Mouse (Mus musculus): Measurements from ENCODE around the gene Gprin1. TPM values are rescaled to one million over a fixed set of nuclear protein-coding genes. Genes with fewer than 3 reads are reported as not detected.

The Gprin1 gene
- total and polyA plus RNA-seq, 2 experiments from 2014 or later = 39.0 to 213 TPM

DNA sequence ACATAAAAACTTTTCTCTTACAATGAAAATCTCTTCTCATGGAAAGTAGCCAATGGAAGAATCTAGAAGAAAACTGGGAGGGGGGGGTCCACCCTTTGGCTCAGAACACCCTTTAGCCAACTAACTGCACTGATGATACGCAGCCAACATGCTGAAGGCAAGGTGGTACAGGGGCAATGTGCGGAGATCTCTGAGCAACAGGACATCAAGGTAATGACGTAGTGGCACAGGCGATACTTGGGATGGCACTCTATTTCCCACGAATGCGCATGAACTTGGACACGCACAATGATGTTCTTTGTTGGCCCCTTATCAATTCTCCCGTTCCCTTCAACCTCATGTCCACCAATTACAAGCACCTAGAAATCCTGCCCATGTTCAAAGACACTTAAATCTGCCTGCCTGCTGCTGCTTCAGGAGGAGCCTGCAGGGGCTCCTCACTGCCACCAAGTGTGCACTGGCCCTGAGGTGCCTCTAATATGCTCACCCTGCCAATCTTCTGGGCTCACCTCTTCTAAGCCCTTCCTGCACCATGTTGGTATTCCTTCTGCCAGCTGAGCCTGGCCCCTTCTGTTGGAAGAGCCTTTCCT, 59.4 kb downstream of the Gprin1 start:
- DNase-seq (no peak), ATAC-seq (no peak)
- no peak overlapping the region for H3K27ac ChIP-seq (ENCODE audit: low read depth, low read length)
- 92% methylated on average over 8 of the region's 8 CpGs for WGBS
- H3K27me3 ChIP-seq (ENCODE audit: insufficient read depth, low read length) = no peaks in the 10 kb centered on the region
- H3K9ac ChIP-seq = no peak overlapping the region
- H3K4me2 ChIP-seq (ENCODE audit: low read depth) = no peak overlapping the region
- peaks cover 20% of the 10 kb centered on the region for H3K4me1 ChIP-seq (ENCODE audit: insufficient read depth)
- H3K36me3 ChIP-seq (ENCODE audit: insufficient read depth) = no peaks in the 10 kb centered on the region; the same call in 1 of the 2 replicates
- no peaks in the 10 kb centered on the region for H3K9me3 ChIP-seq (ENCODE audit: low read length)
- no peak overlapping the region for H3K4me3 ChIP-seq (ENCODE audit: low read depth, low read length)
- no peak for TF ChIP-seq CTCF (IDR thresholded peaks at IDR 0.05; ENCODE audit: low read depth)

DNA sequence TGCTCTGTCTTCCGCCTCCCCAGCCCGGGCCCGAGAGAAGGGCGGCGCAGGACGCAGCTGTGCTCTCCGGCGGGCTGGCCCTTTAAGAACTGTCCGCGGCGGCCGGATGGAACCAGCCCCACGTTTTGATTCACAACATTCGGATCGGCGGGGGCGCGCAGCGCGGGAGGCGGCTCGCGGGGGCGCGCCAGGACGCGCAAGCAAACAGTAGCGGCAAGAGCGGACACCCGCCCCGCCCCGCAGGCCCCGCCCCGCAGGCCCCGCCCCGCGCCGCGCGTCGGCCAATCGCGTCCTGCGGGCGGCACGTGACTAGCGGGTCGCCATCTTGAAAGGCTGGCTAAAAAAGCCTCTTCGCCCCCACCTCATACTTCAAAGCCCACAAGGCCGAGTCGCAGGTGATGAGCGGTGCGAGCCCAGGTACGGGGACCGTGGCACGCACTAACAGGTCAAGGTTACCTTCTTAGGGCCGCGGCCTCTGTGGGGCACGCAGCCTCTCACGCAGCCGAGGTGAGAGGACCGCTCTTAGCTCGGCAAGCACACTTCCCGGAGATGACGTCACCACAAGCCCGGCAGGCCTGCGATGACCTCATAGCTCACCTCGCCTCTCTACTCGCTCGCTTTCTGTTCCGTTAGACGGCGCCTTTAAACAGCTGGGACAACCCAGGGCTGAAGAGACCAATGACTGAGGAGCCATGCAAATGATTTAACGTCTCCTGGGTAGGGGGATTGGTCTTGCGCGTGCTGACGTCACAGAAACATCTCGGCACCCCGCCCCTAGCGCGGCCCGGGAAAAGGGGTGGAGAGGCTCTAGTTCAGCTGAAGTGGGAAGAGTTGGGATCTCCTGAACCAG, 61.9 kb downstream of the Gprin1 start:
- 1% methylated on average over 78 of the region's 82 CpGs for WGBS
- no peaks in the 10 kb centered on the region for H3K9me3 ChIP-seq (ENCODE audit: low read length)
- H3K9ac ChIP-seq = peak overlapping the region; percentile 99
- H3K27ac ChIP-seq (ENCODE audit: low read depth, low read length) = peak overlapping the region; percentile 99
- peak overlapping the region; percentile 99 for H3K4me3 ChIP-seq (ENCODE audit: low read depth, low read length)
- no peaks in the 10 kb centered on the region for H3K27me3 ChIP-seq (ENCODE audit: insufficient read depth, low read length)
- peaks cover 14% of the 10 kb centered on the region for H3K36me3 ChIP-seq (ENCODE audit: insufficient read depth)
- peak overlapping the region; percentile 74 for H3K4me2 ChIP-seq (ENCODE audit: low read depth)
- peak; percentile 1; the same call in 1 of the 2 replicates for TF ChIP-seq CTCF (IDR thresholded peaks at IDR 0.05; ENCODE audit: low read depth)
- peaks cover 26% of the 10 kb centered on the region for H3K4me1 ChIP-seq (ENCODE audit: insufficient read depth)
- DNase-seq (peak; percentile 98), ATAC-seq (peak; percentile 93)

DNA sequence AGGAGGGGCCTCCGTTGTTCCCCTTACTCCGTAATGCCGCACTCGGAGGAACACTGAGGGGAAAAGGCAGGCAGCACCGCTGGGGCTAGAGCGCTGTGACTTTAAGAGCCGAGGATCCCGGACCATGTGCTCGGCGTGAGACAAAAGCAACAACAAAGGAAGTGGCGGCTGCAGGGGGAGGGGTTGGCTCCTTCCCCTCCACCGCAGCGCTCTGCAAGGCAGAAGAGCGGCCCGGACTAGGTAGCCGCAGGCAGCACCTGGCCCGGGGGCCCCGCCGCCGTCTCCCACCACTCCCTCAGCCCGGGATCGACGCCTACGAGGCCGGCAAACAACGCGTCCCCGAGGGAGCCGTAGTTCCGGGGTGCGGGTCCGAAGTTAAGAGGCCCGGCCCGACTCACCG, 62.6 kb downstream of the Gprin1 start:
- H3K4me3 ChIP-seq (ENCODE audit: low read depth, low read length) = peak overlapping the region; percentile 99
- H3K9me3 ChIP-seq (ENCODE audit: low read length) = no peaks in the 10 kb centered on the region
- H3K4me2 ChIP-seq (ENCODE audit: low read depth) = peak overlapping the region; percentile 74
- peak overlapping the region; percentile 99 for H3K9ac ChIP-seq
- TF ChIP-seq CTCF (IDR thresholded peaks at IDR 0.05; ENCODE audit: low read depth) = no peak
- 1% methylated on average over 35 of the region's 35 CpGs for WGBS
- DNase-seq (peak; percentile 87), ATAC-seq (peak; percentile 71)
- peak overlapping the region; percentile 99 for H3K27ac ChIP-seq (ENCODE audit: low read depth, low read length)
- H3K4me1 ChIP-seq (ENCODE audit: insufficient read depth) = peaks cover 19% of the 10 kb centered on the region
- peaks cover 21% of the 10 kb centered on the region for H3K36me3 ChIP-seq (ENCODE audit: insufficient read depth)
- H3K27me3 ChIP-seq (ENCODE audit: insufficient read depth, low read length) = no peaks in the 10 kb centered on the region

Other genes starting within 250 kb of the Gprin1 start
- gene Simc1, start 246.1 kb downstream of the Gprin1 start, total RNA-seq (2014; rRNA removed) = 21.2 and 21.7 TPM in 2 replicates
- gene Simc1, start 246.1 kb downstream of the Gprin1 start, polyA plus RNA-seq (2015; fragmentation: Nextera tagmentation; extraction: Ambion mirVana) = 7.4 and 9.1 TPM in 2 replicates
- gene 4833439L19Rik, start 184.4 kb downstream of the Gprin1 start, total RNA-seq (2014; rRNA removed) = 184 and 216 TPM in 2 replicates
- 235 and 263 TPM in 2 replicates for gene 4833439L19Rik, start 184.4 kb downstream of the Gprin1 start, polyA plus RNA-seq (2015; fragmentation: Nextera tagmentation; extraction: Ambion mirVana)
- 123 and 163 TPM in 2 replicates for gene Arl10, start 174.9 kb downstream of the Gprin1 start, total RNA-seq (2014; rRNA removed)
- 58.3 and 69.5 TPM in 2 replicates for gene Arl10, start 174.9 kb downstream of the Gprin1 start, polyA plus RNA-seq (2015; fragmentation: Nextera tagmentation; extraction: Ambion mirVana)
- 37.5 and 44.6 TPM in 2 replicates for gene Nop16, start 159.8 kb downstream of the Gprin1 start, total RNA-seq (2014; rRNA removed)
- gene Nop16, start 159.8 kb downstream of the Gprin1 start, polyA plus RNA-seq (2015; fragmentation: Nextera tagmentation; extraction: Ambion mirVana) = 58.0 and 64.6 TPM in 2 replicates
- 110 and 148 TPM in 2 replicates for gene Higd2a, start 159.7 kb downstream of the Gprin1 start, total RNA-seq (2014; rRNA removed)
- 326 and 343 TPM in 2 replicates for gene Higd2a, start 159.7 kb downstream of the Gprin1 start, polyA plus RNA-seq (2015; fragmentation: Nextera tagmentation; extraction: Ambion mirVana)
- gene Cltb, start 138.5 kb downstream of the Gprin1 start, total RNA-seq (2014; rRNA removed) = 224 and 233 TPM in 2 replicates
- 278 and 284 TPM in 2 replicates for gene Cltb, start 138.5 kb downstream of the Gprin1 start, polyA plus RNA-seq (2015; fragmentation: Nextera tagmentation; extraction: Ambion mirVana)
- gene Faf2, start 128.1 kb downstream of the Gprin1 start, total RNA-seq (2014; rRNA removed) = 54.5 and 60.5 TPM in 2 replicates
- 35.0 and 49.3 TPM in 2 replicates for gene Faf2, start 128.1 kb downstream of the Gprin1 start, polyA plus RNA-seq (2015; fragmentation: Nextera tagmentation; extraction: Ambion mirVana)
- gene Rnf44, start 56.0 kb downstream of the Gprin1 start, total RNA-seq (2014; rRNA removed) = 48.5 and 56.3 TPM in 2 replicates
- gene Rnf44, start 56.0 kb downstream of the Gprin1 start, polyA plus RNA-seq (2015; fragmentation: Nextera tagmentation; extraction: Ambion mirVana) = 42.0 and 50.8 TPM in 2 replicates
- 0.76 and 0.85 TPM in 2 replicates for gene Cdhr2, start 48.4 kb downstream of the Gprin1 start, total RNA-seq (2014; rRNA removed)
- 0.24 and 0.53 TPM in 2 replicates for gene Cdhr2, start 48.4 kb downstream of the Gprin1 start, polyA plus RNA-seq (2015; fragmentation: Nextera tagmentation; extraction: Ambion mirVana)
- 32.7 and 38.1 TPM in 2 replicates for gene Sncb, start 16.7 kb upstream of the Gprin1 start, total RNA-seq (2014; rRNA removed)
- 122 and 137 TPM in 2 replicates for gene Sncb, start 16.7 kb upstream of the Gprin1 start, polyA plus RNA-seq (2015; fragmentation: Nextera tagmentation; extraction: Ambion mirVana)
- not detected in 2 replicates for gene Eif4e1b, start 34.1 kb upstream of the Gprin1 start, total RNA-seq (2014; rRNA removed)
- gene Eif4e1b, start 34.1 kb upstream of the Gprin1 start, polyA plus RNA-seq (2015; fragmentation: Nextera tagmentation; extraction: Ambion mirVana) = not detected in 2 replicates
- gene Tspan17, start 39.5 kb upstream of the Gprin1 start, total RNA-seq (2014; rRNA removed) = 26.5 and 28.3 TPM in 2 replicates
- 44.2 and 61.1 TPM in 2 replicates for gene Tspan17, start 39.5 kb upstream of the Gprin1 start, polyA plus RNA-seq (2015; fragmentation: Nextera tagmentation; extraction: Ambion mirVana)
- 27.5 and 46.1 TPM in 2 replicates for gene Unc5a, start 199.5 kb upstream of the Gprin1 start, total RNA-seq (2014; rRNA removed)
- 19.8 and 22.5 TPM in 2 replicates for gene Unc5a, start 199.5 kb upstream of the Gprin1 start, polyA plus RNA-seq (2015; fragmentation: Nextera tagmentation; extraction: Ambion mirVana)